Mouse (Mus musculus) heart, embryonic 11.5 days (tissue): ENCODE data around the gene Foxred1. TPM values are rescaled to one million over a fixed set of nuclear protein-coding genes. Genes with fewer than 3 reads are reported as not detected.

ENCODE experiments used
- ATAC-seq: fragments of 200-750 bp; cut with Nextera tagmentation; replicated peaks from 2 replicates; pipeline ENCODE4 v1.8.0; 2017; ENCODE audit warnings: moderate library complexity; ENCODE audit not compliant: insufficient number of reproducible peaks, low FRiP score, low TSS enrichment
- H3K27ac ChIP-seq: fragments of 300-500 bp; sonication (generic); 2 replicates; pipeline ENCODE4 v1.5.1; 2014; ENCODE audit warnings: mild to moderate bottlenecking, low read depth, low read length
- H3K27me3 ChIP-seq: fragments of 300-500 bp; sonication (generic); 2 replicates; pipeline ENCODE4 v1.6.1; 2014; ENCODE audit warnings: mild to moderate bottlenecking, low read length, mixed read lengths; ENCODE audit not compliant: control insufficient read depth, insufficient read depth
- H3K36me3 ChIP-seq: fragments of 300-500 bp; sonication (generic); 2 replicates; pipeline ENCODE4 v1.6.1; 2014; ENCODE audit warnings: mild to moderate bottlenecking, low read length, moderate library complexity, mixed read lengths; ENCODE audit not compliant: control insufficient read depth, insufficient read depth
- H3K4me1 ChIP-seq: fragments of 300-500 bp; sonication (generic); 2 replicates; pipeline ENCODE4 v1.6.1; 2014; ENCODE audit warnings: low read length; ENCODE audit not compliant: control insufficient read depth, insufficient read depth
- H3K4me2 ChIP-seq: fragments of 300-500 bp; sonication (generic); 2 replicates; pipeline ENCODE4 v1.6.1; 2014; ENCODE audit warnings: mild to moderate bottlenecking, moderate library complexity
- H3K4me3 ChIP-seq: fragments of 300-500 bp; sonication (generic); 2 replicates; pipeline ENCODE4 v1.5.1; 2014; ENCODE audit warnings: low read depth, low read length
- H3K9ac ChIP-seq: fragments of 300-500 bp; sonication (generic); 2 replicates; pipeline ENCODE4 v1.6.1; 2014; ENCODE audit warnings: mild to moderate bottlenecking, low read depth, low read length, moderate library complexity
- H3K9me3 ChIP-seq: fragments of 300-500 bp; sonication (generic); replicated peaks from 2 replicates; pipeline ENCODE4 v1.6.1; 2016; ENCODE audit warnings: low read length; ENCODE audit not compliant: control insufficient read depth
- WGBS: fragments of 180-500 bp; shearing (Covaris S2); extraction: QIAGEN DNeasy Blood & Tissue Kit; methylation state at CpG from one replicate; pipeline ENCODE4 v1.1.7; 2014; ENCODE audit not compliant: insufficient replicate concordance; 5-methylcytosine and 5-hydroxymethylcytosine counted together
- polyA plus RNA-seq: library from polyadenylated mRNA; unstranded; fragments of >200 nt; fragmentation: Nextera tagmentation; extraction: Ambion mirVana; gene quantifications from 2 replicates; pipeline ENCODE4 v1.2.1, GENCODE M21; 2014

The Foxred1 gene
- polyA plus RNA-seq, 1 experiment from 2014 or later: 44.9 TPM

DNA sequence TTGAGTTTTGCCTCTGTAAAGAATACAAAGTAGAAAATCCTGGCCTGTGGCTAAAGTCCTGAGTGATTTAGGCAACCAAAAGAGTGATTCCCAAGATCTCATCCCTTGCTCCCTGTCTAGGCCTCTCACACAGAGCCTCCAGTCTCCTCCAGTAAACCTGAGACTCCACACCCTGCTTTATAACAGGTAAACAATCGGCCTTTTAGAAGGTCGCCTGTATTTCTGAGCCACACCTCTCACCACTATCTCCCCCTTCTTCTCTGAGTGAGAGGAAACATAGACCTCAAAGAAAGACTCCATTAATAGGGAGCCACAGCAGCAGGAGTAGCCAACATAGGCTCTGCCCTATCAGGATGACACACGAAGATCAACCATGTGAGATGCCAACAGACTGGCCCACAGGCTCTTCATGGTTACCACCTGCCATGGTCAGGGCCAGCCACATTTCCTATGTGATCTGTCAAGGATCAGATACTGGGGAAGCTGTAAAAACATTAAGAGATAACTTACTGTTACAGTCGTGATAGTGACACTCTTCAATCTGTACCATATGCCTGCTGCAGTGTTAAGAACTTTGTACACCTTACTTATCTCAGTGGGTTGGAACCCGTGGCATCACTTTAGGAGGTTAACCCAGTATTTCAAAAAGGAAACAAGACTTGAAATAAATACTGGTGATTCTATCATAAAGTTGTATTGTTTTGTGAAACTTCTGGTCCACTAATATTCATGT is 46.5 kb downstream of the Foxred1 start:
- 65% methylated on average over 5 of the region's 5 CpGs for WGBS
- ATAC-seq: no peak
- no peak overlapping the region for H3K27ac ChIP-seq
- no peak overlapping the region for H3K4me2 ChIP-seq
- H3K4me3 ChIP-seq: no peak overlapping the region
- H3K9me3 ChIP-seq: no peaks in the 10 kb centered on the region
- H3K36me3 ChIP-seq: no peaks in the 10 kb centered on the region
- H3K27me3 ChIP-seq: no peaks in the 10 kb centered on the region
- no peaks in the 10 kb centered on the region for H3K4me1 ChIP-seq
- H3K9ac ChIP-seq: no peak overlapping the region

- Histone ChIP-seq H3K9me3 (no peaks in the 10 kb centered on the region), H3K9ac (no peak overlapping the region), H3K4me1 (no peaks in the 10 kb centered on the region), H3K36me3 (no peaks in the 10 kb centered on the region), H3K4me3 (no peak overlapping the region), H3K4me2 (no peak overlapping the region), H3K27ac (no peak overlapping the region), H3K27me3 (no peaks in the 10 kb centered on the region)
- WGBS: 84% methylated on average over 11 of the region's 11 CpGs
- no peak for ATAC-seq
Measured at GRCm38 (mm10) chr9:35163011-35163690, 47.7 kb downstream of the Foxred1 start.

DNA sequence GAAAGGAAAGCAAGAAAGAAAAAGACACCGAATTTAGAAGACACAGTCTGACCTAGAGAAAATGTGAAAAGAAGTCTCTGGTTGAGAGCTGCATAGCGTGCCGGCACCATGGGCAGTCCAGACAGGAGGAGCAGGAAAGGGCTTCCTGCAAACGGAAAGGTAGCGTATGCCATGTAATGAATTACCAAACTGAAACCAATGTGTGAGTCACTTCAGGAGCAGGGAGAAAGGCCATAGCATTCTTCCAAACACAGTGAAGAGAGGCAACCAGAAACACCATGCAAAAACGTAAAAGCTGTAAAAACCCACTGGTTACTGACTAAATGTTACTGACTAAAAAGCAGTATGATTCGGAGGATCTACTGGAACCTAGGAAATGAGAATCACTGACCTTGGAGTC is 49.1 kb downstream of the Foxred1 start:
- Histone ChIP-seq H3K4me1 (no peaks in the 10 kb centered on the region), H3K27ac (no peak overlapping the region), H3K4me2 (no peak overlapping the region), H3K9ac (no peak overlapping the region), H3K36me3 (no peaks in the 10 kb centered on the region), H3K27me3 (no peaks in the 10 kb centered on the region), H3K4me3 (no peak overlapping the region), H3K9me3 (no peaks in the 10 kb centered on the region)
- 90% methylated on average over 7 of the region's 7 CpGs for WGBS
- ATAC-seq: no peak

- Histone ChIP-seq H3K4me3 (no peak overlapping the region), H3K4me2 (no peak overlapping the region), H3K4me1 (no peaks in the 10 kb centered on the region), H3K27ac (no peak overlapping the region), H3K36me3 (no peaks in the 10 kb centered on the region), H3K27me3 (no peaks in the 10 kb centered on the region), H3K9ac (no peak overlapping the region), H3K9me3 (no peaks in the 10 kb centered on the region)
- ATAC-seq: no peak
- WGBS: 72% methylated on average over 2 of the region's 2 CpGs
Measured at GRCm38 (mm10) chr9:35160662-35161061, 50.2 kb downstream of the Foxred1 start.

- ATAC-seq: no peak
- H3K9ac ChIP-seq: no peak overlapping the region
- no peak overlapping the region for H3K4me3 ChIP-seq
- H3K27me3 ChIP-seq: no peaks in the 10 kb centered on the region
- no peaks in the 10 kb centered on the region for H3K36me3 ChIP-seq
- H3K27ac ChIP-seq: no peak overlapping the region
- H3K9me3 ChIP-seq: no peaks in the 10 kb centered on the region
- H3K4me1 ChIP-seq: no peaks in the 10 kb centered on the region
- H3K4me2 ChIP-seq: no peak overlapping the region
- 81% methylated on average over 3 of the region's 3 CpGs for WGBS
Measured at GRCm38 (mm10) chr9:35158477-35158876, 52.4 kb downstream of the Foxred1 start.

DNA sequence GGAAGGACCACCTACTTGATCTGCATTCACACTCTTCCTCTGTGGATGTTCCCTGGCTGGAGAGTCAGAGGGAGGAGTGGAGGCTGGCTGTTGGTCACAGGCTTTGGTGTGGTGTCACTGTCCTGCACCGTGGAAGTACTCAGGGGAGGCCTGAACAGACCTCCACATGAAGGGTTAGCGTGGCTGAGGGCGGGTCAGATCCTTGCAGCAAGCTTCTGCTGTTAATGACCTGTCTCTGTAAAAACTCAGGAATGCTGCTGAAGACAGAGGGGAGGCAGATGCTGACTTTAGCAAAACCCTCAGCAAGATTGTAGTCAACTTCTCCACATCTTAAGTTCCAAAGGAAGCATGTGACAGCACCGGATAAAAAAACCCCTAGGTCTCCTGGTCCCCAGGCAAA is 54.0 kb downstream of the Foxred1 start:
- Histone ChIP-seq H3K27me3 (no peaks in the 10 kb centered on the region), H3K4me3 (no peak overlapping the region), H3K4me1 (no peaks in the 10 kb centered on the region), H3K9me3 (no peaks in the 10 kb centered on the region), H3K36me3 (no peaks in the 10 kb centered on the region), H3K4me2 (no peak overlapping the region), H3K27ac (no peak overlapping the region), H3K9ac (no peak overlapping the region)
- no peak for ATAC-seq
- 81% methylated on average over 4 of the region's 4 CpGs for WGBS

DNA sequence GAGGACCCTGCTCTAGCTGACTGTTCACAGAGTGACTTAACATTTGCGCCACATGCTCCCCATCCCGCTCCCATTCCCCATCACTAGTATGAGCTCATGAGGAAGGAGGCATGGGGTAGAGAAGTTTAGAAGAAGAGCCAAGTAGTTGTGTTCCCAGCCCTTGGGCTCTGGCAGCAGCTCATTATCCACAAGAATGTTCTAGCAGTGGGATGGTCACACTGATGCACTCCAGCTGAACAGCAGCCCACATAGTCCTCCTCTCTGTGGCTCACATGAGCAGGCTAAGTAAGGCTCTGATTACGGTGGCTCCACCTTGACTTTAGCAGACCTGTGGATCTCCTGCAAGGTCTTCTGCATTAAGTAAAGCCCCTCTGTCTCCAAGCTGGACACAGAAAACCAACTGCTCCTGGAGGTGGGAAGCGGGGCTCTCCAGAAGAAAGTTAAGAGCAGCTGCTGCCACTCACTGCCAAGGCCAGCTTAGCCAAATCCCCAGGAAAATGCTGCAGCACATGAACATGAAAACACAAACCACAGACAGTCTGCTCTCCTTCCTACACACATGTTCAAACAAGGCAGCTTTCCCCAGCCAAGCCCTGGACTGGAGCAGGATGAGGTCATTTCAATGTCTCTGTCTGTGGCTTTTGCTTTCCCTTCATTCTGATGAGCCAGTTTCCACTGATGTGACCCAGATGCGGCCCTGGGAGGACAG is 54.7 kb downstream of the Foxred1 start:
- Histone ChIP-seq H3K4me1 (no peaks in the 10 kb centered on the region), H3K4me2 (no peak overlapping the region), H3K4me3 (no peak overlapping the region), H3K36me3 (no peaks in the 10 kb centered on the region), H3K27ac (no peak overlapping the region), H3K9me3 (no peaks in the 10 kb centered on the region), H3K9ac (no peak overlapping the region), H3K27me3 (no peaks in the 10 kb centered on the region)
- ATAC-seq: no peak
- WGBS: 91% methylated on average over 5 of the region's 5 CpGs
